Mouse (Mus musculus): ENCODE data around the gene Peli2. TPM values are rescaled to one million over a fixed set of nuclear protein-coding genes. Genes with fewer than 3 reads are reported as not detected.

Peli2 gene
- total and polyA plus RNA-seq, 3 experiments: not detected

DNA sequence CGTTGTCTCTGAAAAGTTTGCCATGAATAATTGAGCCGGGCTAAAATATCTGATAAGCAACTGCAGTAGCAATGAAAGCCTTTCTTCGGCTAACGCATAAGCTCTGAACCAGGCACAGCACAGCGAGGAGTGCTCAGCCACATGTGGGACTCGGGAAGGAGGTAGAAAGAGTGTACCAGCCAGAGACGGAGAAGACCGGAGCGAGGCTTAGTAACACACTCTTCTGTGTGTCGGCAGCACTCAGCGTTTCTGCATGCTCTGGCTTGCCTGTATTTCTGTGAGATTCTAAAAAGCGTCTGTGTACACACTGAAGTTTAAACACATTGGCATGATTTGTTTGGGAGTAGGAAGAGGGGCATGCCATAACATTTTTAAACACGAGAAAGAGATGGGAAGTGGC lies 34.5 kb downstream of the Peli2 start:
- dilution Hi-C loops (cut with MboI; ENCODE audit: extremely low pct_ligation_motif_present, extremely low pct_unique_long_range_greater_than_20kb, low sequenced_read_pairs): no loop called here
- TF ChIP-seq CHD1 (IDR thresholded peaks at IDR 0.05; ENCODE audit: low read depth, low read length) (no peak), HCFC1 (IDR thresholded peaks at IDR 0.05; ENCODE audit: low read depth, low read length) (no peak), ZNF384 (IDR thresholded peaks at IDR 0.05; ENCODE audit: low read depth, low read length) (no peak), MXI1 (IDR thresholded peaks at IDR 0.05; ENCODE audit: low read depth, low read length) (no peak), ETS1 (conservative IDR thresholded peaks at IDR 0.05; ENCODE audit: low read depth, low read length) (no peak), CTCF (conservative IDR thresholded peaks at IDR 0.05 in 1 of 2, IDR thresholded peaks at IDR 0.05 in 1 of 2; ENCODE audit: low read depth in 2 of 2, low read length in 2 of 2) (no peak), ZKSCAN1 (IDR thresholded peaks at IDR 0.05; ENCODE audit: borderline replicate concordance, low read depth, low read length) (no peak), NELFE (IDR thresholded peaks at IDR 0.05; ENCODE audit: low read depth, low read length) (no peak), RCOR1 (conservative IDR thresholded peaks at IDR 0.05; ENCODE audit: low read depth, low read length) (no peak), MYC (IDR thresholded peaks at IDR 0.05; ENCODE audit: low read depth, low read length) (no peak), EP300 (IDR thresholded peaks at IDR 0.05; ENCODE audit: low read length) (no peak), USF1 (IDR thresholded peaks at IDR 0.05; ENCODE audit: low read depth, low read length) (no peak), ELF1 (IDR thresholded peaks at IDR 0.05; ENCODE audit: low read depth, low read length) (no peak)
- H3K4me2 ChIP-seq (ENCODE audit: insufficient read depth, low read depth, poor library complexity, severe bottlenecking): no peak overlapping the region

DNA sequence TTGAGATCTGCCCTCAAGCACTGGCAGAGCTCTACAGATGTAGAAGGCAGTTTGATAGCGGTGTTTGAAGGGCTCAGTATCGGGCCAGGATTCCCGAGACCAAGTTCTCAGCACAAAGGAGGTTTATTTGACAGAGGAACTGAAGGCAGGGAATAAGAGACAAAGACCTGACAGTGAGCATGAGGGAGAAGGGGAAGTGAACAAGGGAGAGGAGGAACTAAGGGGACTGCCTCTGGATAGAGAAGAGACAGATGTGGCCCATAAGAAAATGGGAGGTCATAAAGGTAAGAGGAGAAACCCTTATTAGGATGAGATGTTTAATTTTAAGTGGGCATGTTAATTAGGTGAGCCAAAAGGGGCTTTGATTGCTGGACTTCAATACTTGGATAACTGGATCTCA lies 36.5 kb downstream of the Peli2 start:
- Histone ChIP-seq H3K79me2 (replicated peaks; ENCODE audit: control insufficient read depth, extremely low read depth, insufficient read depth, poor library complexity, severe bottlenecking) (no peaks in the 10 kb centered on the region), H3K27me3 (replicated peaks) (no peaks in the 10 kb centered on the region)
- in situ Hi-C loops (cut with MboI; ENCODE audit: low pct_ligation_motif_present, low pct_unique_long_range_greater_than_20kb, low sequenced_read_pairs): no loop called here

More for the DNA sequence above, 34.5 kb downstream of the Peli2 start:
- in situ Hi-C loops (cut with MboI; ENCODE audit: low pct_ligation_motif_present, low pct_unique_long_range_greater_than_20kb, low sequenced_read_pairs): no loop called here
- Histone ChIP-seq H3K27ac (ENCODE audit: insufficient read depth, low read depth) (no peak overlapping the region), H3K4me3 (replicated peaks in 1 of 3; ENCODE audit: low read depth in 2 of 3, low read length in 2 of 3, poor library complexity in 1 of 3) (no peak overlapping the region), H3K36me3 (replicated peaks in 1 of 2; ENCODE audit: control insufficient read depth in 1 of 2, insufficient read depth in 1 of 2, low read length in 1 of 2) (no peaks in the 10 kb centered on the region), H3K79me2 (replicated peaks; ENCODE audit: control insufficient read depth, extremely low read depth, insufficient read depth, poor library complexity, severe bottlenecking) (no peaks in the 10 kb centered on the region), H3K9ac (ENCODE audit: insufficient read depth, low read depth) (no peak overlapping the region), H3K4me1 (ENCODE audit: control insufficient read depth in 1 of 2, insufficient read depth in 2 of 2) (no peaks in the 10 kb centered on the region), H3K27me3 (replicated peaks) (no peaks in the 10 kb centered on the region), H3K9me3 (replicated peaks; ENCODE audit: low read length) (no peaks in the 10 kb centered on the region)
- no peak for DNase-seq (ENCODE audit: extremely low read depth)

More for the DNA sequence above, 36.5 kb downstream of the Peli2 start:
- H3K36me3 ChIP-seq (replicated peaks in 1 of 2; ENCODE audit: control insufficient read depth in 1 of 2, insufficient read depth in 1 of 2, low read length in 1 of 2): no peaks in the 10 kb centered on the region
- H3K4me3 ChIP-seq (replicated peaks in 1 of 3; ENCODE audit: low read depth in 2 of 3, low read length in 2 of 3, poor library complexity in 1 of 3): no peak overlapping the region
- no peak overlapping the region for H3K27ac ChIP-seq (ENCODE audit: insufficient read depth, low read depth)
- no peaks in the 10 kb centered on the region for H3K9me3 ChIP-seq (replicated peaks; ENCODE audit: low read length)
- DNase-seq (ENCODE audit: extremely low read depth): no peak
- H3K4me1 ChIP-seq (ENCODE audit: control insufficient read depth in 1 of 2, insufficient read depth in 2 of 2): 0 out of 4 replicates have a peak, but pooled peaks cover 0 to 3% of the 10 kb centered on the region in 2 experiments
- H3K9ac ChIP-seq (ENCODE audit: insufficient read depth, low read depth): no peak overlapping the region
- dilution Hi-C loops (cut with MboI; ENCODE audit: extremely low pct_ligation_motif_present, extremely low pct_unique_long_range_greater_than_20kb, low sequenced_read_pairs): no loop called here
- no peak overlapping the region for H3K4me2 ChIP-seq (ENCODE audit: insufficient read depth, low read depth, poor library complexity, severe bottlenecking)
- no peak for TF ChIP-seq ZNF384 (IDR thresholded peaks at IDR 0.05; ENCODE audit: low read depth, low read length)
- no peak for TF ChIP-seq KAT2A (IDR thresholded peaks at IDR 0.05; ENCODE audit: insufficient replicate concordance, low read length)
- TF ChIP-seq NRF1 (IDR thresholded peaks at IDR 0.05; ENCODE audit: low read depth, low read length): no peak
- no peak for TF ChIP-seq GABPA (IDR thresholded peaks at IDR 0.05; ENCODE audit: insufficient replicate concordance, low read depth, low read length)
- no peak for TF ChIP-seq E2F4 (IDR thresholded peaks at IDR 0.05; ENCODE audit: insufficient replicate concordance, low read depth, low read length)
- no peak for TF ChIP-seq MAZ (IDR thresholded peaks at IDR 0.05; ENCODE audit: low read depth, low read length)
- TF ChIP-seq USF2 (conservative IDR thresholded peaks at IDR 0.05; ENCODE audit: low read depth, low read length): no peak
- TF ChIP-seq ETS1 (conservative IDR thresholded peaks at IDR 0.05; ENCODE audit: low read depth, low read length): no peak
- no peak for TF ChIP-seq ZC3H11A (IDR thresholded peaks at IDR 0.05; ENCODE audit: low read depth, low read length)
- TF ChIP-seq MAX (IDR thresholded peaks at IDR 0.05; ENCODE audit: low read length): no peak
- no peak for TF ChIP-seq ZMIZ1 (IDR thresholded peaks at IDR 0.05; ENCODE audit: low read depth, low read length)
- TF ChIP-seq MXI1 (IDR thresholded peaks at IDR 0.05; ENCODE audit: low read depth, low read length): no peak
- TF ChIP-seq MEF2A (IDR thresholded peaks at IDR 0.05; ENCODE audit: borderline replicate concordance, low read depth, low read length): no peak
- TF ChIP-seq SMC3 (IDR thresholded peaks at IDR 0.05; ENCODE audit: low read depth, low read length): no peak
- TF ChIP-seq SIN3A (IDR thresholded peaks at IDR 0.05; ENCODE audit: low read length): no peak
- no peak for TF ChIP-seq MAFK (IDR thresholded peaks at IDR 0.05; ENCODE audit: insufficient replicate concordance, low read length)
- no peak for TF ChIP-seq ZKSCAN1 (IDR thresholded peaks at IDR 0.05; ENCODE audit: borderline replicate concordance, low read depth, low read length)
